Mouse (Mus musculus) ES-E14 (cell line): ENCODE data around the gene Asb4.

ENCODE experiments used
- CHD2 ChIP-seq: IDR thresholded peaks from 2 replicates; pipeline ENCODE4 v1.6.1; 2014; ENCODE audit warnings: mild to moderate bottlenecking, low read depth, low read length, inconsistent platforms
- MAFK ChIP-seq: IDR thresholded peaks from 2 replicates; pipeline ENCODE4 v1.6.1; 2014; ENCODE audit warnings: mild to moderate bottlenecking, low read depth, low read length, inconsistent platforms; ENCODE audit not compliant: insufficient read depth
- ZNF384 ChIP-seq: IDR thresholded peaks from 2 replicates; pipeline ENCODE4 v1.6.1; 2012; ENCODE audit warnings: low read depth, low read length, inconsistent platforms

DNA sequence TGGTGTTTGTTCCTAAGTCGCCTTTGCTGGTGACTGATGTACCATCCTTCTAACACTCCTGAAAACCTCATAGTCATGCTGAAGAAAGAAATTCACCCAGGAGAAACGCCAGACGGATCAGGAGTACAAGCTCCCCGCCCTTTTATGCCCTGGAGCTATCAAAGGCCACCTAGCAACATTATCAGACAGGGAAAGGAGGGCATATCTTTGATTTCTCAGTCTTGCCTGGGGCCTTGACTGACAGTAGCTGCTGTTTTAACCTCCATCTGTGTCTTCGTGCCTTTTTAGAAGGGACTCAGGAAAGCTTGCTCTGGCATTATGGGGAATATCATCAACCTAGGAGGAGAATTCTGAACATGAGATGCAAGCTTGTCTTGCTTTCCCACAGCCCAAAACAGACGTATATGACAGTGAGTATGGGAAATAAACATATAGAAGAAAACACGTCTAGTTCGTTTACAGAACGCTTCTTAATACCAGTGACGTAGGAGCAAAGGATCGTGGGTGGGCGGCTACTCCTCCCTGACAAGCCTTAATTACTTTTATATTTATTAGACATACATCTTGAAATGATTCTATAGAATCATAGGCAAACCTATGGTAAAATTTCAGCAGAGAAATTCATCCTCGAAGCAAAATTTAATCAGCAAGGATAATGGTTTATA, 1.1 kb upstream of the Asb4 start:
- TF ChIP-seq CHD2 (no peak), ZNF384 (no peak), MAFK (no peak)
